Mouse (Mus musculus) C2C12 (cell line): ENCODE measurements around the gene Prdm1.

ENCODE experiments used
- CTCF ChIP-seq: IDR thresholded peaks from one replicate; pipeline ENCODE4 v1.5.1; 2011; ENCODE audit not compliant: control insufficient read depth, insufficient read depth, insufficient read length
- MAX ChIP-seq: IDR thresholded peaks from one replicate; pipeline ENCODE4 v1.6.1; 2011; ENCODE audit warnings: mild to moderate bottlenecking, control low read depth
- MYOD1 ChIP-seq: IDR thresholded peaks from one replicate; pipeline ENCODE4 v1.6.1; 2011; ENCODE audit warnings: low read depth; ENCODE audit not compliant: control insufficient read depth, insufficient read length
- MYOG ChIP-seq: IDR thresholded peaks from one replicate; pipeline ENCODE4 v1.6.1; 2011; ENCODE audit not compliant: control insufficient read depth, insufficient read length; ENCODE audit errors: extremely low read depth
- USF1 ChIP-seq: IDR thresholded peaks from one replicate; pipeline ENCODE4 v1.6.1; 2011; ENCODE audit warnings: low read depth, mild to moderate bottlenecking, control low read depth, moderate library complexity

DNA sequence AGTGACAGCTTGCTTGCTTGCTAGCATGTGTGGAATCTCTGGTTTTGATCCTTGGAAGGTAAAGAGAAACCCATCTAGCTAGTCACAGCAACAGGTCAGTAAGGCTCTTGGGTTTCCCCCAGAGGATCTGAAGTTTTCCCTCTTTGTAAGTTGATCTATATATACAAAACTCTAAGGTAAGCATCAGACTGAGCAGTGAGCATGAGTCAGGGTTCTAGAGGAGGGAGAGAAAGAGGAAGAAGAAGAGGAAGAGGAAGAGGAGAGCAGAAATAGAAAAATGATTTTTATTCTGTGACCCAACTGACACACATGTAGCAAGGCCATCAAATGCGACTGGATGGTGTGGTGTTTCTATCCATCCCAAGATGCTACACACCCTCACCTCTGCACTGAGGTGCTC is 90.7 kb downstream of the Prdm1 start:
- TF ChIP-seq CTCF (no peak), MAX (no peak), USF1 (no peak), MYOD1 (no peak), MYOG (no peak)
